Mouse (Mus musculus): ENCODE data around the gene Arid5b. TPM values are rescaled to one million over a fixed set of nuclear protein-coding genes. Genes with fewer than 3 reads are reported as not detected.
A peak's percentile ranks its signal among the peaks of the same experiment; 100 is the strongest.

Gene Arid5b
- polyA plus RNA-seq, 1 experiment from 2014 or later: 50.2 TPM

DNA sequence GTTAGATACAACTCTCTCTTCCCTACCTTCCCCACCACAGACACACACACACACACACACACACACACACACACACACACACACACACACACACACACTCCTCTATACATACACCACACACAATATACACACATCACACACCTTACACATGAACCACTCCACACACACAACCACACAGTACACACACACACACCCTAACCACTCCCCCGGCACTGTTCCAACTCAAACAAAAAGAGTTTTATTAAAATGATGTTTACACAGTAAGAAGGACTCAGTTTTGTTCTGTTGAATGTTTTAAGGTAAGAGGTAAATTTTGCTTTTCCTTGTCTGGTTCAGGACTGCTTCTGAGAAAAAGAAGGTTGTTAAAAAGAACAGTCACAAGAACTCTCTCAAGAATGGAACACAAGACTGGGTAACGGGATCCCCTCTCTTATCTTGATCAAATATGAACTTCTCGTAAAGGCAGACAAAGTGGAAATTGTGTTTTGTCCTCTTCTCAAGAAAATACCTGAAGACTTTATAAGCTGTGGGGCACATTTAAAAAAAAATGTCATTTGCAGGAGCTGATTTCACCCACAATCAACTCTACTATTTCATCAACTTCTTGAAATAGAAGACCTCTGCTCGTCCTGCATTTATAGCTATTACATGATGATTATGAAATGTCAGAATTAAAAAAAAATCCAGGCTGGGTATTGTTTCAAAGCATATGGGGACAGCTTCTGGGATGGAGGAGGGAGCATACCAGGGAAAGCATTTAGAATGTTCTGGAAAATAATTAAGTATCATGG is 30.9 kb downstream of the Arid5b start:
- Histone ChIP-seq H3K36me3 (peaks cover 11% of the 10 kb centered on the region), H3K4me1 (peaks cover 18% of the 10 kb centered on the region), H3K27me3 (no peaks in the 10 kb centered on the region), H3K27ac (replicated peaks) (peak overlapping the region; percentile 63), H3K4me2 (replicated peaks) (no peak overlapping the region), H3K9ac (no peak overlapping the region), H3K4me3 (replicated peaks) (no peak overlapping the region), H3K9me3 (replicated peaks) (no peaks in the 10 kb centered on the region)
- 62% methylated on average over 4 of the region's 4 CpGs for WGBS
- ATAC-seq (ENCODE audit: insufficient number of reproducible peaks, low FRiP score, low TSS enrichment, low read depth): no peak

- H3K4me2 ChIP-seq (replicated peaks): no peak overlapping the region
- peak overlapping the region; percentile 63 for H3K27ac ChIP-seq (replicated peaks)
- peaks cover 13% of the 10 kb centered on the region for H3K36me3 ChIP-seq
- no peaks in the 10 kb centered on the region for H3K27me3 ChIP-seq
- no peak overlapping the region for H3K9ac ChIP-seq
- 42% methylated on average over 7 of the region's 7 CpGs for WGBS
- no peak for ATAC-seq (ENCODE audit: insufficient number of reproducible peaks, low FRiP score, low TSS enrichment, low read depth)
- no peaks in the 10 kb centered on the region for H3K9me3 ChIP-seq (replicated peaks)
- H3K4me3 ChIP-seq (replicated peaks): no peak overlapping the region
- H3K4me1 ChIP-seq: peaks cover 18% of the 10 kb centered on the region
Measured at GRCm38 (mm10) chr10:68246603-68247247, 31.8 kb downstream of the Arid5b start.

GRCm38 (mm10) chr10:68240804-68241485 is 37.6 kb downstream of the Arid5b start:
- Histone ChIP-seq H3K36me3 (peaks cover 25% of the 10 kb centered on the region), H3K4me2 (replicated peaks) (no peak overlapping the region), H3K27ac (replicated peaks) (peak overlapping the region; percentile 60), H3K27me3 (no peaks in the 10 kb centered on the region), H3K9ac (no peak overlapping the region), H3K9me3 (replicated peaks) (no peaks in the 10 kb centered on the region), H3K4me3 (replicated peaks) (no peak overlapping the region), H3K4me1 (peaks cover 31% of the 10 kb centered on the region)
- 79% methylated on average over 13 of the region's 13 CpGs for WGBS
- no peak for ATAC-seq (ENCODE audit: insufficient number of reproducible peaks, low FRiP score, low TSS enrichment, low read depth)

DNA sequence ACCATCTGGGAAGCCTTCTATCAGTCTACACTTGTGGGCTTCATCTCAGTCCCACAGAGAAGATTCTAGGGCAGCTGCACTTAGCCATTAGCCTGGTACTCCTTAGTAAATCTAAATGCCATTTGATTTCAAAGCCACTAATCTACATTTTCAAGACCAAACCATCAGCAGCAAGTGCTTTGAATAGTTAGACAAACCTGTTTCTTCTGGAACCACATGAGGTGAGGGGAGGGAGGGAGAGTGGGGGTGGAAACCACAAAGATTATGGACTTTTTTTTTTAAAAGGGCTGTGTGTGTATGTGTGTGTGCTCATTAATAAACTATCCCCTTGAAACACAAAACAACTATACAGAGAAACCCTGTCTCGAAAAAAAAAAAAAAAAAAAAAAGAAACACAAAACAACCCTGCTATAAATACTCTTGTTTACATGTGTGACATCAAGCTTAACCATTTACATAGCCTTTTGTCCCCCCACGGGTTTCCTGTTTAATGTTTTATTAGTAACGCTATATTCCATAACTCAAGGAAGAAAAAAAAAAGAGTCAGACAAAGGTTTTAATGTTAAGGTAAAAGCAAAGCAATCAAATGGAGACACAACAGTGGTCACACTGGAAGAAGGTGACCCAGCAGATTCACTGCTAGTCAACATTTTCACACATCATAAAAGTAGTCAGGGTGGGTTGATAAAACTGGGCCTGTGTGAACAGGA is 38.3 kb downstream of the Arid5b start:
- Histone ChIP-seq H3K4me3 (replicated peaks) (no peak overlapping the region), H3K27ac (replicated peaks) (peak overlapping the region; percentile 66), H3K9ac (no peak overlapping the region), H3K27me3 (no peaks in the 10 kb centered on the region), H3K4me2 (replicated peaks) (no peak overlapping the region), H3K4me1 (peaks cover 31% of the 10 kb centered on the region), H3K9me3 (replicated peaks) (no peaks in the 10 kb centered on the region), H3K36me3 (peaks cover 25% of the 10 kb centered on the region)
- ATAC-seq (ENCODE audit: insufficient number of reproducible peaks, low FRiP score, low TSS enrichment, low read depth): no peak
- 55% methylated on average over 3 of the region's 3 CpGs for WGBS

GRCm38 (mm10) chr10:68239426-68240070 is 39.0 kb downstream of the Arid5b start:
- Histone ChIP-seq H3K27ac (replicated peaks) (peak overlapping the region; percentile 66), H3K27me3 (no peaks in the 10 kb centered on the region), H3K9me3 (replicated peaks) (no peaks in the 10 kb centered on the region), H3K4me2 (replicated peaks) (no peak overlapping the region), H3K4me1 (peaks cover 31% of the 10 kb centered on the region), H3K9ac (no peak overlapping the region), H3K36me3 (peaks cover 25% of the 10 kb centered on the region), H3K4me3 (replicated peaks) (no peak overlapping the region)
- WGBS: 57% methylated on average over 7 of the region's 7 CpGs
- ATAC-seq (ENCODE audit: insufficient number of reproducible peaks, low FRiP score, low TSS enrichment, low read depth): no peak

DNA sequence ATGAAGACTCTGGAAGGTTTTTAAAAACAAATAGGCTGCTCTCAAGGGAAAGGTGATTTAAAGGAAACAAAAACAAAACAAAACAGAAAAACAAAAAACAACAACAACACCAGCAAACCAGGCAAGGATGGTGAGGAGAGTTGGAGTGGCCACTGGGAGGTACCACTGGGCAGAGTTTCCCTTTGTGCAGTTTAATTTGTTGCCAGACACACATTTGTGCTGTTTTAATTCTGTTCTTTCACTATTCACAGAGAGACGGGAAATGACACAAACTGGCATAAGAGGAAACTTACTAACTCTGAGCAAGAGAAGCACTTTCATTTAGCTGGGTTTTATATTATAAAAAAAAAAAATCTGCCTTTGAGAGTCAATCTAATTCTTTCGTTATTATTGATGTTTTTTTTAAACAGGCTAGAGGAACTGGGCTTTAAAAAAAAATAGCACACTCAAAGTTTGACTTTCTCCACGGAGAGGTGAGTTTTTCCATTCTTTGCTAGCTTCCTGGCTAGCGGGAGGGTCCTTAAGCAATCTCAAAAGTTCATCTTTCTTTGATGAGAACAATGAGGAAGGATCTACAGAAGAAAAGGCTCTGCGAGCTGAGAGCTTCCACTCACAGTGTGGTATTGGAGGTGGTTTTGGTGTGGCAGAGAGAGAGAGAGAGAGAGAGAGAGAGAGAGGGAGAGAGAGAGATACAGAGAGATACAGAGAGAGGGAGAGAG is 39.7 kb downstream of the Arid5b start:
- no peaks in the 10 kb centered on the region for H3K9me3 ChIP-seq (replicated peaks)
- ATAC-seq (ENCODE audit: insufficient number of reproducible peaks, low FRiP score, low TSS enrichment, low read depth): no peak
- WGBS: 41% methylated on average over 5 of the region's 5 CpGs
- no peak overlapping the region for H3K4me3 ChIP-seq (replicated peaks)
- no peak overlapping the region for H3K9ac ChIP-seq
- no peak overlapping the region for H3K4me2 ChIP-seq (replicated peaks)
- H3K36me3 ChIP-seq: peaks cover 30% of the 10 kb centered on the region
- H3K4me1 ChIP-seq: peaks cover 31% of the 10 kb centered on the region
- peak overlapping the region; percentile 66 for H3K27ac ChIP-seq (replicated peaks)
- H3K27me3 ChIP-seq: no peaks in the 10 kb centered on the region

DNA sequence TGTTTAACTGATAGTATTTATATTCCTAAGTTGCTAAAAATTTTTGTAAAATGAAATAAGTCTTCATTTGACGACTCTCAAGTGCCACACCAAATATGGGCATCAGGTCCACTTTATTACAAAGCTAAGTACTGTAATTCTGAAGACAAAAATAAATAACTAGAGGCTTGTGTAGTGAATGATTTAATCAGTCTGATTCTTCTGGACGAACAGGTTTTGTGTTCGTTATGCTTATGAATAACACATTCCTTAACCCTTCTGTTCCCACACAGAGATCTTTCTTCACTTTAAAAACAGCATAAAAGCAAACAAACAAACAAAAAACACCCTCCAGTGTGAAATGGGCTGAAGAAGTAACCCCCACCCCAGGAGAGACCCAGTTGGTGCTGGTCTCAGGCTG is 40.4 kb downstream of the Arid5b start:
- Histone ChIP-seq H3K4me2 (replicated peaks) (no peak overlapping the region), H3K9ac (no peak overlapping the region), H3K4me3 (replicated peaks) (no peak overlapping the region), H3K9me3 (replicated peaks) (no peaks in the 10 kb centered on the region), H3K27ac (replicated peaks) (peak overlapping the region; percentile 51; the same call in 1 of the 2 replicates), H3K27me3 (no peaks in the 10 kb centered on the region), H3K4me1 (peaks cover 31% of the 10 kb centered on the region), H3K36me3 (peaks cover 35% of the 10 kb centered on the region)
- no peak for ATAC-seq (ENCODE audit: insufficient number of reproducible peaks, low FRiP score, low TSS enrichment, low read depth)
- WGBS: 31% methylated on average over 3 of the region's 3 CpGs

DNA sequence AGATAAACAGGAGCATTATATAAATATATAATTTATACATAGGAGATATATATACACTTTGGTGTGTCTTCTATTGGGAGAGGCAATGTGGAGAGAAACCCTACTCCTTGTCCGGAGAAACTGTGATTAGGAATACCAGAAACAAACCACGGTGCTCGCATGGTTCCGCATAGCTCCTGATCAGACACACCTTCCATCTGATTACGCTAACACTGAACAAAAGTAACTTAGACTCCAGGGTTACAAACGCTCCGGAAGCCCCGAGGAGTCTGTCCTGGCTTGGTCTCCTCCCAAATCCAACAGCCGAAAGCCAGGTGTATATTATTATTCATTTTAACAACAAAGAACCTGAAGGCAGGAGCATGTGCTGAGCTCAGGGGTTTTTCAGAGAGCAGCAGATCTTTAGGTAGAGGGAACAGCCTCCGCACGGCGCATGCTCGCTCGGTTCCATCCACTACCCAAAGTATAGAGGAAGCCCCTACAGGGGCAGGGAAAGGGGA is 41.5 kb downstream of the Arid5b start:
- Histone ChIP-seq H3K4me1 (peaks cover 31% of the 10 kb centered on the region), H3K9ac (no peak overlapping the region), H3K27me3 (no peaks in the 10 kb centered on the region), H3K4me2 (replicated peaks) (no peak overlapping the region), H3K4me3 (replicated peaks) (no peak overlapping the region), H3K36me3 (peaks cover 31% of the 10 kb centered on the region), H3K9me3 (replicated peaks) (no peaks in the 10 kb centered on the region), H3K27ac (replicated peaks) (peak overlapping the region; percentile 13; the same call in 1 of the 2 replicates)
- 68% methylated on average over 14 of the region's 14 CpGs for WGBS
- no peak for ATAC-seq (ENCODE audit: insufficient number of reproducible peaks, low FRiP score, low TSS enrichment, low read depth)

GRCm38 (mm10) chr10:68231385-68232182 is 47.0 kb downstream of the Arid5b start:
- WGBS: 58% methylated on average over 18 of the region's 18 CpGs
- H3K36me3 ChIP-seq: peaks cover 33% of the 10 kb centered on the region

More at GRCm38 (mm10) chr10:68231385-68232182, 47.0 kb downstream of the Arid5b start:
- Histone ChIP-seq H3K9me3 (replicated peaks) (no peaks in the 10 kb centered on the region), H3K27me3 (no peaks in the 10 kb centered on the region), H3K4me3 (replicated peaks) (no peak overlapping the region), H3K4me1 (peaks cover 7% of the 10 kb centered on the region; the same call in 1 of the 2 replicates), H3K9ac (no peak overlapping the region), H3K4me2 (replicated peaks) (no peak overlapping the region), H3K27ac (replicated peaks) (0 out of 2 replicates have a peak overlapping the region, but pooled peaks have one; percentile 7)
- ATAC-seq (ENCODE audit: insufficient number of reproducible peaks, low FRiP score, low TSS enrichment, low read depth): no peak
